Mouse (Mus musculus): ENCODE results near the gene Jph2.

DNA sequence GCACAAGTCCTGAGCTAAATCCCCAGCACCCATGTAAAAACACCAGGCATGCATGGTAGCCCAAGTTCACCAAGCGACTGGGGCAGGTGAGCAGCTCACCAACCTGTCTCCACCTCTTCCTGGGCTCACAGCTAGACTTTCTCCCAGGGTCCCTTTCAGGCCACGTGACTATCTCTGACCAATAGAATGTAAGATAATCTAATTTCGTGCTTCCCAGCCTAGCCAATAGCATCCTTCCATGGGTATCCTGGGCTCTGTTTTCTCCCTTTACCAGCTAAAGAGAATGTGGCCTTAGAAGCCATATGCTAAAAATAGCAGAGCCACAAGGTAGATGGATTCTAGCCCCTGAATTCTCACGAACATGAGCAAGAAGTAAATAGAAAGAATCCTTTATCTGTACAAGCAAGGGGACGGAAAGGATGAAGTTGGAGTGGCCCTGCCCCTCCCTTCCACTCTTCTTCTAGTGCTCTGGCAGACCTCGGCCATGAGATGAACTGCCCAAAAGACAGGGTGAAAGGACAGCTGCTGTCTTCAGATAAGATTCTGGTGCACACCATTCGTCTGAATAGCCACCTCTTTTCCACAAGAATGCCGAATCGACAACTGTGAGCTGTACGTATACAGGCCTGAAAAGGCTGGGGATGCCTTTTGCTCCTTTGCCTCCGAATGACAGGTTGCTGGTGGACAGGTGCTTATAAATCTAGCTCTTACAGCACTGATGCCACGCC lies 41.5 kb downstream of the Jph2 start:
- TF ChIP-seq CTCF (IDR thresholded peaks at IDR 0.05; ENCODE audit: low read depth, low read length) (no peak), POLR2A (IDR thresholded peaks at IDR 0.05; ENCODE audit: borderline replicate concordance, low read depth, low read length) (no peak)
